Comparison of ENCODE assay signal across 15 mouse cellular contexts in the genomic region with DNA sequence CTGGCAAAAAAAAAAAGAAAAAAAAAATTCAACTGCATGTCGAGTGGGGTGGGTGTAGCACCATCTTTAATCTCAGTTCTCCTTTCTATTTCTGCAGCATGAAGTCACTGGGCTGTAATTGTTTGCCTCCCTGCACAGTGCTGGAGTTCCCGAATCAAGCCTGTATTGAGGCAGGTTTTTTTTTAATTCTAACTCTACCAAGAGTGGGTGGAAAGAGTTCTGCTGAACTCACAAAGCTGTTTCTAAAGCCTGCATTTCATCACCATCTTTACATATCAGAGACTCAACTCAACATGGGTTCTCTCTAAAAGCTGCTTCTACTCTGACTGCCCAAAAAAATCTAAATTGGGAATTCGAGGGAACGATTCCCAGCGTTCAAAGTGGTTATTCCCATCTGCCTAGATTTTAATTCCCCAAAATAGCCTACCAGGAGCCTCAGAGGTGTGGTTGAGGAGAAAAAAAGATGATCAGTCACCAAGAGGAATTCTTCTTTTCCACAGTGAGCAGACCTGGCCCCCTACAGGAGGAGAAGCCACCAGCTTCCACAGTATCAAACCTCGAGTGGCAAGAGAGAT.
DNase-seq lines count a peak whose midpoint lies in the region.
"Had no signal": no experiment of that assay in that cellular context is flagged by ENCODE, and none has a peak within 500 bp of the region (broad histone marks: within the 10 kb centered on the region; RNA-seq: fewer than 3 reads in every experiment).

No protein-coding gene starts in this region.

- peak; percentile 95 for DNase-seq in heart, adult 11 months
- DNase-seq in heart, postnatal 25 days (ENCODE audit: low spot score) = no peak
- DNase-seq in right cerebral cortex, adult 18-20 months = peak; percentile 46
- DNase-seq in right cerebral cortex, postnatal 14 days = no peak
- DNase-seq in left cerebral cortex, adult 9 months (ENCODE audit: low spot score in 2 of 2) = peak; percentile 38 to 69
- peak; percentile 90 for DNase-seq in telencephalon, adult 2 months (ENCODE audit: low read depth, low spot score)
- DNase-seq in thymus, postnatal 0 days (ENCODE audit: low spot score) = no peak
- DNase-seq in urinary bladder, postnatal 36 days (ENCODE audit: low spot score in 2 of 2) = no peak
- DNase-seq: adrenal gland, postnatal 10 days; cerebellum, adult 18-20 months; heart, postnatal 36 days; kidney, postnatal 10 days; liver; liver, postnatal 0 days; lung, postnatal 14 days had no signal

- intact Hi-C loops in heart, postnatal 25 days (cut with DNase I) = no loop called here

Comparison
In these comparisons a context has a peak if more than half of its experiments do, and no peak if none do; other contexts are left out.
1. DNase-seq: peak in heart, adult 11 months (single experiment), right cerebral cortex, adult 18-20 months (single experiment), left cerebral cortex, adult 9 months (2 of 2) and telencephalon, adult 2 months (single experiment); none in heart, postnatal 25 days (single experiment), right cerebral cortex, postnatal 14 days (single experiment), thymus, postnatal 0 days (single experiment) and urinary bladder, postnatal 36 days (0 of 2).